Mouse (Mus musculus) lung, postnatal 0 days (tissue): ENCODE results near the gene Fbln2. TPM values are rescaled to one million over a fixed set of nuclear protein-coding genes. Genes with fewer than 3 reads are reported as not detected.

Source experiments
- ATAC-seq: fragments of 200-750 bp; cut with Nextera tagmentation; 2 replicates; pipeline ENCODE4 v1.8.0; 2017; ENCODE audit warnings: moderate library complexity
- DNase-seq: peaks from one replicate; pipeline ENCODE4 v3.0.0-alpha.2; 2016; ENCODE audit warnings: low spot score
- H3K27ac ChIP-seq: fragments of 300-500 bp; sonication (generic); 2 replicates; pipeline ENCODE4 v1.5.1; 2014; ENCODE audit warnings: antibody characterized with exemption, mild to moderate bottlenecking, low read length, mixed read lengths
- H3K27me3 ChIP-seq: fragments of 300-500 bp; sonication (generic); replicated peaks from 2 replicates; pipeline ENCODE4 v1.6.1; 2014; ENCODE audit warnings: low read length, mixed read lengths; ENCODE audit not compliant: insufficient read depth
- H3K36me3 ChIP-seq: fragments of 300-500 bp; sonication (generic); 2 replicates; pipeline ENCODE4 v1.6.1; 2014; ENCODE audit warnings: low read length, mixed read lengths; ENCODE audit not compliant: insufficient read depth
- H3K4me1 ChIP-seq: fragments of 300-500 bp; sonication (generic); 2 replicates; pipeline ENCODE4 v1.6.1; 2014; ENCODE audit warnings: antibody characterized with exemption, low read depth, low read length, mixed read lengths; ENCODE audit not compliant: insufficient read depth
- H3K4me2 ChIP-seq: fragments of 300-500 bp; sonication (generic); replicated peaks from 2 replicates; pipeline ENCODE4 v1.6.1; 2014; ENCODE audit warnings: low read depth, mild to moderate bottlenecking, low read length, moderate library complexity, mixed read lengths
- H3K4me3 ChIP-seq: fragments of 300-500 bp; sonication (generic); 2 replicates; pipeline ENCODE4 v1.5.1; 2014; ENCODE audit warnings: low read depth, low read length
- H3K9ac ChIP-seq: fragments of 300-500 bp; sonication (generic); replicated peaks from 2 replicates; pipeline ENCODE4 v1.6.1; 2014; ENCODE audit warnings: low read depth, mild to moderate bottlenecking
- H3K9me3 ChIP-seq: fragments of 300-500 bp; sonication (generic); 2 replicates; pipeline ENCODE4 v1.6.1; 2016; ENCODE audit warnings: low read length, mixed read lengths
- CTCF ChIP-seq: IDR thresholded peaks from 2 replicates; pipeline ENCODE4 v1.5.1; 2016; ENCODE audit warnings: antibody characterized with exemption, mild to moderate bottlenecking
- EP300 ChIP-seq: IDR thresholded peaks from 2 replicates; pipeline ENCODE4 v1.6.1; 2016; ENCODE audit warnings: antibody characterized with exemption, mild to moderate bottlenecking, control low read depth
- WGBS: fragments of 180-500 bp; shearing (Covaris S2); extraction: QIAGEN DNeasy Blood & Tissue Kit; methylation state at CpG from one replicate; pipeline ENCODE4 v1.1.7; 2014; 5-methylcytosine and 5-hydroxymethylcytosine counted together
- polyA plus RNA-seq: library from polyadenylated mRNA; unstranded; fragments of >200 nt; fragmentation: Nextera tagmentation; extraction: Ambion mirVana; gene quantifications from 2 replicates; pipeline ENCODE4 v1.2.1, GENCODE M21; 2015

The Fbln2 gene
- polyA plus RNA-seq, 1 experiment from 2014 or later = 63.8 TPM

DNA sequence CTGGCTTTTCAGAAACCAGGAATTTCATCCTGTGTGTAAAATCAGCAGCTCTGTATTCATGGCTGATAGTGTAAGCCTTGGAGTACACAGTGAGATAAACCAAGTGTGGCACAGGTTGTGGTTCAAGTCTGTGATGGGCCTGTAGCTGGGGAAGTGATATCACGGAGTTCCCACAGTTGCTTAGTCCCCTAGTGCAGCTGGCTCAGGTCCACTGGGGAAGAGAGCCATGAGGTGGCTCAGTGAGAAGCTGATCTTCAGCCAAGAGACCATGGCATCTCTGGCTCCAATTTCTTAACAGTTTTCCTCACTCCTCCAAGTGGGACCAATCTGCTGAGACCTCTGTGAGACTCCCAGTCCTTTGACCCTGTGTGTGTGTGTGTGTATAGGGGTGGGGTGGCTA lies 54.4 kb downstream of the Fbln2 start:
- H3K36me3 ChIP-seq = no peaks in the 10 kb centered on the region

DNA sequence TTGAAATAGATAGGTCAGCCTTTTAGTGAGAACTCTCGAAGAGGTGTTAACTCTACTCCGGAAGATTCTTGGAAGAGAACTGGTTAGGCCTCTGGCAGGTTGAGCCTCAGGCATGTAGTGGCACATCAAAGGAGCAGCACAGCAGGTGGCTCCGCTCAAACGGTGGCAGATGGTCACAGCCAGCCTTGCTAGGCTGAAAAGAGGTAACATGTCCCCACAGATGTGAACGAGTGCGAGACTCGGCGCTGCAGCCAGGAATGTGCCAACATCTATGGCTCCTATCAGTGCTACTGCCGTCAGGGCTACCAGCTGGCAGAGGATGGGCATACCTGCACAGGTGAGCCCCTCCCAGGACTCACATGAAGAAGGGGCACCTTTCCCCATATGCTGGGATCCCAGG lies 56.1 kb downstream of the Fbln2 start:
- H3K9ac ChIP-seq = no peak overlapping the region
- H3K4me3 ChIP-seq = no peak overlapping the region
- WGBS = 33% methylated on average over 9 of the region's 9 CpGs
- no peaks in the 10 kb centered on the region for H3K4me1 ChIP-seq
- H3K27me3 ChIP-seq = no peaks in the 10 kb centered on the region
- TF ChIP-seq EP300 = no peak
- no peak for TF ChIP-seq CTCF
- no peaks in the 10 kb centered on the region for H3K36me3 ChIP-seq
- no peaks in the 10 kb centered on the region for H3K9me3 ChIP-seq
- no peak for DNase-seq
- H3K27ac ChIP-seq = no peak overlapping the region
- ATAC-seq = no peak
- H3K4me2 ChIP-seq = no peak overlapping the region

More for the DNA sequence above, 54.4 kb downstream of the Fbln2 start:
- no peaks in the 10 kb centered on the region for H3K9me3 ChIP-seq
- no peak overlapping the region for H3K27ac ChIP-seq
- no peak overlapping the region for H3K4me2 ChIP-seq
- H3K4me3 ChIP-seq = no peak overlapping the region
- H3K27me3 ChIP-seq = no peaks in the 10 kb centered on the region
- H3K9ac ChIP-seq = no peak overlapping the region
- 88% methylated on average over 1 of the region's 1 CpGs for WGBS
- no peak for ATAC-seq
- no peak for DNase-seq
- no peak for TF ChIP-seq EP300
- TF ChIP-seq CTCF = no peak
- H3K4me1 ChIP-seq = no peaks in the 10 kb centered on the region

DNA sequence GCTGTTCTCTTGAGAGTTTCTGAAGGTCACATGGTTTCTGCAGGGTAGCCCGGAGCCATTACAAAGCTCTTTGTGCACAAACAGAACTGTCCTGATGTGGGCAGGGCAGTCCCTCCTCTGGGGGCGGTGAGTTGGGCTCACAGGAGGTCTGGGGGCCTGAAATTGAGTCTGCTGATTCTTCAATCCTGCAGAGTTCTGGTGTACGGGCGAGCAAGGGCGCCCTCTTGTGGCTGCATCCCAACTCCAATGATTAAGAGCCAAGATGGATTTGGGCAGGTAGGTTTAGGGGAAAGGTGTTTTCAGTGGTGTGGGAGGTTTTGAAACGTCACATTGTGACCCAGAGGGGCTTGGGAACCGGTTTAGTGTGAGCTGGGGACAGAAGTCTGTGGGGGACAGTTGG lies 65.3 kb downstream of the Fbln2 start:
- DNase-seq = peak; percentile 56
- TF ChIP-seq EP300 = no peak
- peak; percentile 88 for TF ChIP-seq CTCF
- ATAC-seq = no peak
- no peak overlapping the region for H3K4me2 ChIP-seq
- H3K27ac ChIP-seq = no peak overlapping the region
- H3K9ac ChIP-seq = no peak overlapping the region
- H3K36me3 ChIP-seq = no peaks in the 10 kb centered on the region
- no peak overlapping the region for H3K4me3 ChIP-seq
- 6% methylated on average over 7 of the region's 7 CpGs for WGBS
- no peaks in the 10 kb centered on the region for H3K9me3 ChIP-seq
- no peaks in the 10 kb centered on the region for H3K4me1 ChIP-seq
- H3K27me3 ChIP-seq = no peaks in the 10 kb centered on the region

DNA sequence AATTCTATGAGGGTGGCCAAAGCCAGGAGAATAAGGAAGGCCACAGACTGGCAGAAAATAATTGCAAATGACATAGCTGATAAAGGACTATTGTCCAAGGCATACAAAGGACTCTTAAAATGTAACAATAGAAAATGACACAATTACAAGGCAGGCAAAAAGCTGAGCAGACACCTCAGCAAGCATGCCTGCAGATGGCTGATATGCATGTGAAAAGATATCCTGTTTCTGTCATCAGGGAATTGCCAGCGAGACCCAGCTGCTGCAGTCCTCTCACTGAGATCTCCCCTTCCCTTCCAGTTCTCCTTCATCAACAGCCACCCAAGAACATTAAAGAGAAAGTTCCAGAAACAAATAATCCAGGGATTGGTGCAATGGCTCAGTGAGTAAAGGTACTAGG lies 66.0 kb downstream of the Fbln2 start:
- Histone ChIP-seq H3K4me3 (no peak overlapping the region), H3K4me2 (no peak overlapping the region), H3K36me3 (no peaks in the 10 kb centered on the region), H3K27me3 (no peaks in the 10 kb centered on the region), H3K27ac (no peak overlapping the region), H3K9ac (no peak overlapping the region), H3K9me3 (no peaks in the 10 kb centered on the region), H3K4me1 (no peaks in the 10 kb centered on the region)
- ATAC-seq (no peak), DNase-seq (no peak)
- WGBS = 57% methylated on average over 1 of the region's 1 CpGs
- TF ChIP-seq EP300 (no peak), CTCF (no peak)

DNA sequence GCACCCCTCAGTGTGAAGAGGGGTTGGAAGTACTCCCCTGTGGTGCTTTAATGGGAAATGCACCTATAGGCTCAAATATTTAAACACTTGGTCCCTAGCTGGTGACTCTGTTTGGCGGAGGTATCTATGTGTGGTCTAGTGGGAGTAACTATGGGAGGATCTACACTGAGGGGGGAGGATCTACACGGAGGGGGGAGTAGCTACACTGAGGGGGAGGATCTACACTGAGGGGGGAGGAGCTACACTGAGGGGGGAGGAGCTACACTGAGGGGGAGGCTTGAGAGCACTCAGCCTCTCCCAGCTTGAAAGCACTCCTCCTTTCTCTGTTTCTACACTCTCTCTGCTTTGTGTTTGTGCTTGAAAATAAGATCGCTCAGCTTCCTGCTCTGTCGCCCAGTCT lies 67.2 kb downstream of the Fbln2 start:
- Histone ChIP-seq H3K9ac (no peak overlapping the region), H3K27ac (no peak overlapping the region), H3K4me3 (no peak overlapping the region), H3K4me1 (no peaks in the 10 kb centered on the region), H3K27me3 (0 out of 2 replicates have a peak, but pooled peaks cover under 1% of the 10 kb centered on the region), H3K4me2 (no peak overlapping the region), H3K36me3 (no peaks in the 10 kb centered on the region), H3K9me3 (no peaks in the 10 kb centered on the region)
- ATAC-seq (peak; percentile 59), DNase-seq (peak; percentile 36)
- 22% methylated on average over 4 of the region's 4 CpGs for WGBS
- TF ChIP-seq CTCF = no peak
- TF ChIP-seq EP300 = no peak

DNA sequence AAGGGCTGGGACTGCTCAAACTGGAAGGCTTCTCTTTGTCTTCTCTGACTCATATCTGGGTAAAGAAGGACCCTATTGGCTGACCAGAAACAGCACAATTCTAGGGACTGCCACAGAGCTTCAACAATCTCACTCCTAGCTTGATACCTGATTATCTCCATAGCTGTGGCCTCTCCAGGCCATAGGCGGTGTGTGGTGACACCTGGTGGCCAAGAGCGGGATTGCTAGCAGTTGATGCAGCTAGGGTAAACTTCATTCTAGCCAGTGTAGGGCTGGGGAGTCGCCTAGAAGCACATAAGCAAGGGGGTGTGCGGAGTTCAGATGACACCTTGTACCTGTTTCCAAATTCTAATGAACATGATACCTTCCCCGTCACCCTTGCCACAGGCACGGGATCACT lies 69.0 kb downstream of the Fbln2 start:
- H3K4me1 ChIP-seq = 0 out of 2 replicates have a peak, but pooled peaks cover 2% of the 10 kb centered on the region
- no peaks in the 10 kb centered on the region for H3K9me3 ChIP-seq
- no peaks in the 10 kb centered on the region for H3K36me3 ChIP-seq
- no peak overlapping the region for H3K4me3 ChIP-seq
- peak; percentile 99 for TF ChIP-seq CTCF
- no peak for TF ChIP-seq EP300
- peaks cover 17% of the 10 kb centered on the region for H3K27me3 ChIP-seq
- ATAC-seq (peak; percentile 34), DNase-seq (peak; percentile 65)
- WGBS = under 1% methylated on average over 6 of the region's 6 CpGs
- H3K4me2 ChIP-seq = no peak overlapping the region
- H3K27ac ChIP-seq = no peak overlapping the region
- H3K9ac ChIP-seq = no peak overlapping the region

DNA sequence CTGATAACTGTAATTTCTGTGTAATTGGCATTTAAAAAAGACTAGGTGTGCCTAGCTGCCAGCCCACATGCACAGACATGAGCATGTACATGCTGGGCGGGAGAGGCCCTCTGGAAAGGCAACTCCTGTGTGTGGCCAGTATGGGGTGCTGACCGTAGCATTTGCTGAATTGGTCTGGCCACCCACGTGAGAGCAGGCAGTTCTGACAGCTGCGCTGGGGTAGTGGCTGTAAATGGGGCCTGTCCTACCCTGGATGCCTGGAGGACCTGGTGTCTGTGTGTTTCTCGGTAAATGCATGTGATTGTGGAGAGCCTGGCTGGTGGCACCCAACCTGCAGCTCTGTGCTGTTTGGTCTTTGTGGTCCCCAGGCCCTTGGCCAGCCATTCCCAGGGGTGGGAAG lies 69.5 kb downstream of the Fbln2 start:
- Histone ChIP-seq H3K4me2 (no peak overlapping the region), H3K9me3 (no peaks in the 10 kb centered on the region), H3K4me3 (no peak overlapping the region), H3K27me3 (peaks cover 20% of the 10 kb centered on the region), H3K27ac (no peak overlapping the region), H3K9ac (no peak overlapping the region), H3K36me3 (no peaks in the 10 kb centered on the region), H3K4me1 (0 out of 2 replicates have a peak, but pooled peaks cover 2% of the 10 kb centered on the region)
- DNase-seq (no peak), ATAC-seq (no peak)
- WGBS = 49% methylated on average over 5 of the region's 5 CpGs
- no peak for TF ChIP-seq EP300
- no peak for TF ChIP-seq CTCF
